Mouse (Mus musculus) urinary bladder, postnatal 4 days (tissue): ENCODE results near the gene 1700011L22Rik.

ENCODE experiments used
- DNase-seq, 2 experiments: peaks; one replicate each; pipeline ENCODE4 v3.0.0; 2021 to 2022; ENCODE audit warnings: low spot score in 2 of 2

1700011L22Rik gene

DNA sequence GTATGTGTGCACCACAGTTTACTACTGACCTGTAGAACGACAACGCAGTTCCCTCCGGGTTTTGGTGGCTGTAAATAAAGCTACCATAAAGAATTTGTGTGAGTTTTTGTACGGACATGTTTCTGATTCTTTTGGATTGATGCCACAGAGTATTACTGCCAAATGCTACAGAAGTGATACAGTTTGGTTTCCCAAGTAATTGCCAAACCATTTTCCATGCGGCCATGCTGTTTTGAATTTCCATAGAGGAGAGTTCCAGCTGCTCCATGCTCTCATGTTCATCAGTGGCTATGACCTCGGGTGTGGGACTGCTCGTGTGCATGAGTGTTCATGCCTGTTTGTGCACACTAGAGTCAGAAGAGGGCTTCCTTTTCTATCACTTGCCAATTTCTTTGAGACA lies 8.4 kb downstream of the 1700011L22Rik start:
- DNase-seq = no peak

DNA sequence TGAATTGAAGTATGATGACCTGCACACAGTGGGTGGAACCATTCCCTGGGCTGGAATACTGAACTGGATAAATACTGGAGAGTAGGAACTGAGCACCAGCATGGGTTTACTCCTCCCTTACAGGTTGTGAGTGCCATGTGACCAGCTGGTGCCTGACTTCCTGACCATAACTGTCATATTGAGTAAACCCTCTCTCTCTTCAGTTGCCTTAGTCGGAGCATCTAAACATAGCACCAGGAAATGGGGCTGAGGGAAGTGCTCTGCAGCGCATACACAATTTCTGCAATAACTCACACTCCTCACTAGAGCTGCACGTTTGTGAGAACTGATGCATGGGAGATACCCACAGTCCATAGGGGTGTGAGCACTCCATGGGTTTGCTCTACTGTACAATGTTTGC lies 9.1 kb downstream of the 1700011L22Rik start:
- no peak for DNase-seq

DNA sequence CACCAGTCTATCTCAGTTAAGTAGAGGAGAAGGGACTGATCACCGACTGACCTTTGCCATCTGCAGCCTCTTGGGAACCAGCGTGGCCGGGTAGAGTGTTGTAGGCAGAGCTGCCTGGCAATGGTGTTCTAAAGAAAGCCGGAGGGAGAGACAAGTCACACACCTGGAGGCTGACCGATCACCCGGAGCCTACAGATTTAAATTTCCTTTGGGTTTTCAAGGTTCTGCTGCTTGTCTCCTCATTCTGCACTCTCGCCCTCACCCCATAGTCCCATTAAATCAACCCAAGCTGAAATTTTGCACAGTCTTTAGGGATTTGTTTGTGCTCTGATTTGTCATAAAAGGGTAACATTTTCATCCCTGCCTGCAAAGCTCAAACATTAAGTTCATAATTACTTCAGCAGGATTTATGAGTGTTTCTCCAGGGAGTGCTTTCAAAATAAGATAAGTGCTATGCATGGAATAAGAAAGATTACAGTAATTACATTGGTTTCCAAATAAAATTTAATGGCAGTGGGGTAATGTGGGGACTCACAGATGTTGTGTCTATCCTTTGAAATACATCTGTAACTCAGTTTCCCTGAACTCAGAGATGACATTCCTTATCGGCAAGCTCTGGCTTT lies 19.0 kb downstream of the 1700011L22Rik start:
- DNase-seq = no peak

DNA sequence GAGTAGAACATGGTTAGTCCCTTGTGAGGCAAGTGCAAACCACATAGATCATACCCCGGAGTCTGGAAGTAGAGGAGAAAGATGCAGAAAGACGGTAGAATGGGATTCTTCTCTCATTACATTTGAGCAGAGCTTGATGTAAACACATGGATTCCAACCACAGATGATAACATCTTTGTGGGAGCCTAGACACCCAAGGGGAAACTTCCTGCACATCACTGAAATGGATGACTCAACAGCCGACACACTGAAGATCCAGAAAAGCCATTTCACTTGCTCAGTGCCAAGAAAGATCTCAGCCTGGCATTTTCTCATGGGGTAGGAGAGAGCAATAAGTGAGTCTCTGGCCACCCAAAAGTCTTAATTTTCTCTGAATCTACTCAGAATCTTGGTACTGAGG lies 20.5 kb downstream of the 1700011L22Rik start:
- DNase-seq = no peak

DNA sequence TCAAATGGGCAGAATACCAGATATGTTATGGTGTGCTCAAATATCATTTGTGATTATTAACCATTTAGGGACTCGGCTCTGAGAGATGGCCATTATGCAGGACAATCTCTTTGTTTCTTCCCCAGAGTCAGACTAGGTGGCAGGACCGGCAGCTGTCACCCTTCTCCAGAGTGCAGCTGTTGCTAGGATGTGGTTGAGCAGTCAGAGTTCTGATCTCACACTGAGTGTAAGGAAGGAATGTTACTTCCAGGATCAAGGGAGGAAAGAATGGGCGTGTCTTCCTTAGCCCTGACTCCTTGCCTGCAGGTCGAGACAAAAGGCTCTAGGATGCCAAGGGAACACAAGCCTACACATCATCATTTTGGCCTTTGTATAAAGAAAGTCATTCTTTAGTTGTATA lies 21.2 kb downstream of the 1700011L22Rik start:
- no peak for DNase-seq

DNA sequence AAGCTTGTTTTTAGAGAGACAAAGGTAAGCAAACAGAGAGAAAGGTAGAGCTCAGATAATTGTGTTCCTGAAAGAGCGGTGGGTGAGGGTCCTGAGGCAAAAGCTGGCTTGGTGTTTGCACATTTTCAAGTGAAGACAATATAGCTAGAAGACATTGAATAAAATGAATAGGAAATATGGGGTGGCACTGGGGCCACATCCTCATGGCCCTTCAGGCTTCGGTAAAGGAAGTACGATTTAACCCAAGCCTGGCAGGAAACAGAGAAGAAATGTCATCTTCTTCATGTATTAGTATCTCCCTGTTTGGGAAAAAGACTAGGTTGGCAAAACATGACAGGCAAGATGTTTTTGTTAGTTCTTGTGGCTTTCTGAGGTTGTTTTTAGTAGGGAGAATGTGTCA lies 22.3 kb downstream of the 1700011L22Rik start:
- no peak for DNase-seq

DNA sequence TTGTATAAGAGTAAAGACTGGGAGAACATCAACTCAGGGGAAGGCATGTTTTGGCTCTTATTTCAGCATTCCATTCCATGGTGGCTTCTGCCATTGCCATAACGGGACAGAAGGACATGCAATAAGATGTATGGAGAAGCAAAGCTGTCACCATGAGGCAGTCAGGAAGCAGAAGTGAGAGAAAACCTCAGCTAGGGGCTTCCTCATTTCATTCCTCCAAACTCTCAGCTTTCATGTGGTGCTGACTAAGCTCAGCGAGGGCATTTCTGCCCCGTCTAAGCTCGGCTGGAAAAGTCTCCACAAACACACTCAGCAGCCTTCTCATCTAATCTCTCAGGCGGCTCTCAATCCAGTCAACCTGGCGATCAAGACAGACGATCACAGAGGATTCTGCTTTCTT lies 22.8 kb downstream of the 1700011L22Rik start:
- no peak for DNase-seq

DNA sequence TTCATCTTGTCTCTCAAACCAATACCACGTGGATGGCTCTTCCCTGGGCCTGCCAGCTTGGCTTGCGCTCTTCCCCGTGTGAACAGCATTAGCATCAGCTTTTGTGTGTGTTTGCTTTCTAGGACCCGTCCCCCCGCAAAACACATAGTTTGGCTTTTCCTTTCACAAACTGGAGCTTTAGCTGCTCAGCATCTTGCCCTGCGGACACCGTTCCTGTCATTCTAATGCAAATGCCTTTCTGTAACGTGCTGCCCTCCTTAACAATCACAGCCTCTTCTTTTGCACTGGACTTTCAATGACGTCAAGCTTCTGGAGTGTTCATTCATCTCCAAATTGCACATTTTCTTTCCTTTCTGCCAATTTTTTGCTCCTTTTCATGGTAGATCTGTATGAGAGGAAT lies 24.0 kb downstream of the 1700011L22Rik start:
- no peak for DNase-seq

DNA sequence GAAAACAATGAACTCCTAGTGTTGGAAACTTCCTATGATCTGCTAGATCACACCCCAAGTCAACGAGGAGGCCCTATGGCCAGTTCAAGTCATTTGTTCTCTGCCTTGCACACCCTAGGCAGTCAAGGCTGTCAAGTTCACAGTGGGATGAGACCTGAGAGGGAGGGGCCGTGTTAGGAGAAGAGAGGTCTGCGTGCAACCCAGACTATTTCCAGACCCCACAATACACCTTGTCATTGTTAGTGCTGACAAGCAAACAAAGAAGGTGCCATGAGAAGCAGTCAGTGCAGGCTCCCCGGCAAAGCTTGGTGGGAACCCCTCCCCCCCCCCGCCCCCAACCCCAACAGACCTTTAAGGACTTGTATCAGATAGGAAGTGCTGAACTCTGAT lies 25.6 kb downstream of the 1700011L22Rik start:
- no peak for DNase-seq

DNA sequence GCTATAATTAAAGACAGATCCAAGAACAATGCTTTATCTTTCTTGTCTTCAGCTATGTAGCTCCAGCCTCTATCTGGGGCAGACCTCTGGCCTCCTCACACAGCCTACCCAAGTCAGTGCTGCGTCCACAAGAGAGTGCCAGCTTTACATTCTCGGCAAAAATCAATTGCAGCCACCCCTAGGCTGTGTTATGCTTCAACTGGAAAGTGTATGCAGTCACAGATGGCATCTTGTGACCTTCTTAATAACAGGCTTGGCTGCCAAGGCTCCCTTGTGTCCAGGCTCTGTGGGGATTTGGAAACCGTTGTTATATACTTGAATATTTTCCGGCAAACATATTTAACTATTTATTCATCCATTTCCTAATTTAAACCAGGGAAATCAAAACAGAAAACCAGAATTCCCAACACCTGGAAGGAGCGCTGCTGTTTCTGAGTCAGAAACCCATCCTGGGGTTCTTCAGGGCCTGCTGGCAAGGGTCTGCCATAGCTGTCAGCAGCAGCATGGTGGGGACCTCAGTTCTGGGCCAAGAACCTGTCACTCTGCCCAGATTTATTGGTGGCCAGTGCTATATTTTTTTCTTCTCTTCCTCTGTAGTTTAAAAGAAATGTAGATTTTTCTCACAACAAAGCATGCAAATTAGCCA lies 26.1 kb downstream of the 1700011L22Rik start:
- DNase-seq = no peak

DNA sequence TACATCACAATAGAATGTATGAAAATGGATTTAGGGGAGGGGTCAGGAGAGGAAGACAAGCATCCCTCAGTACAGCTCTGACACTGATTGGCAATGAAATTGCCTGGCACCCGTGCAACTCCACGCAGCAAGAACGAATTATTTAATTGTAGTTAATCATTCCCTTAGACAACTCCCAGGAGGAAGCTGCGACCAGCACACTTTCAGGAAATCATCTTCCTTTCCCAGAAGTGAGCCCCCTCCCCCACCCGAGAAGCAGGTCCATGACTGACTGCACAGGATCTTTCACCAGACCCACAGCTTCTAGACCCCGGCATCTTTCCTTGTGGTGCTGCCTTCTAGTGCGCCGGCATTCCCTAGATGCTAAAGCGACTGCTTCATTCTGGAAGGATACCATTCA lies 36.7 kb downstream of the 1700011L22Rik start:
- no peak for DNase-seq

DNA sequence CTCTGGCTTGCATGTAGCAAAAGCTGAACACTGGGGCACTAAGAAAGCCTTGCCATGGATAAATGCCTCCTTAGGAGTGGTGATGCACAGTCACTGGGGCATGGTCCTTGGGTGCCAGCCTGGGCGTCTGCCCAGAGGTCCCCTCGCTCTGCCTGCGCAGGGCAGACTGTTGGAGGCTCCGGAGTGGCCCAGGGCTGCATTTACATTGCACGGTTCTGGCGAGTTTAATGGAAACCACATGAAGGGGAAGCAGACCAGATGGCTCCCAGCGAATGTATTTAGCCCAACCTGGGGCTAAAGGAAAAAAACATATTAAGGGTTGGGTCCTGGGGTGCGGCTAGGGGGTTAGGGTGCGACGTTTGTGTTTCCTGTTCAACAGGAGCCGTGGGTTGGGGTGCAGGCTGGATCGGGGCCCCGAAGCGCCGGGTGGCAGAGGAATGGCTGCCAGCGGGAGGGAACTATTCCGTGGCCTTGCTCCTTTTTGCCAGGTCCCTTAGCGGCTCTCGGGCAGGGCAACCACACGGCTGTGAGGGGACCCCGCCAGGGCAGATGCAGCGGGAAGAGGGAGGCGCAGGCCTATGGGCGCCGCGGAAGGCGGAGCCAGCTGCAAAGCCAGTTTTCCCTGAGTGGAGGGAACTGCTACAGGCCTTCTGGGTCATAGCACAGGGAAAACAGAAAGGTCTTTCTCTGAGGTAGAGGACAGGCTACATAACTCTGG lies 38.6 kb downstream of the 1700011L22Rik start:
- peak in 1 of 2 experiments; percentile 54 for DNase-seq

DNA sequence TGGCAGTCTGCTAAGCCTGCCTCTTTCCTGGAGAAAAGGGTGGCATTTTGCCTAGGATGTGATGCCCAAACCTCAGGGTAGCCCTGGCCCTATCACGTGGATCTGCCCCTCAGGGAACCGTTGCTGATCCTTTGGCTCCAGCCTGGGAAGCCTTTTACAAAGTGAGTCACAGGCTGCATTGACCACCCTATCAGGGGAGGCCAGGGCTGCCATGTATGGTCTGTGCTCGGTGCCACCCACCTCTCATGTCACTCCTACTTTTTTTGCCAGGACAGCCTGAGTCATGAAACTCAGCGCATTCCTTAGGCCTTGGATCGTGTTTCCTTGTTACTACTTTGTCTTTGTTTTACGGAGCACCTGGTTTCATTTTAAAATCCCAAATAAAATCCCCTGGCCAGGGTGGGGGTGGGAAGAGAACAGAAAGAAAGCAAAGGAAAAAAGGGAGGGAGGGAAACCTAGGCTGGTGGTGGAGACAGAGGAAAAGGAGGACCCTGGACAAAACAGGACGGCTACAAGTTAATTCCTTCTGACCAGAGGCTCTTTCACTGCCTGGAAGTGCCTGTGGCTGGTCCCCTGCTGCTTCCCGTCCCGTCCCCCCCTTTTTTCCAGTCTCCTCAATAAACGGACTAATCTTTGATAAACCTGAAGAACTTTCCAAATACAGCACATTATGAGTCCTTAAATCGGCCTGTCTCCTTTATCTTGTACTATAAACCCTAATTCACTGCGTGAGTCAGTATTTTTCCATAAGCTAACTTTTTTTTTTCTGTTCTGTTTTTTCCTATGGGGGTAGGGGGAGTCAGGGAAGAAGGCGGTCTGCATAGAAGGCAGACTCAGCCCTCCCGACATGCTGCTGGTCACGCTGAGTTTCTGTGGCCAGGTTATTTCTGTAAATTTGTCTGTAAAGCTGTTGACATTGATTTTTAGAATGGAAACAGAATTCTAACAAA lies 39.4 kb downstream of the 1700011L22Rik start:
- no peak for DNase-seq

DNA sequence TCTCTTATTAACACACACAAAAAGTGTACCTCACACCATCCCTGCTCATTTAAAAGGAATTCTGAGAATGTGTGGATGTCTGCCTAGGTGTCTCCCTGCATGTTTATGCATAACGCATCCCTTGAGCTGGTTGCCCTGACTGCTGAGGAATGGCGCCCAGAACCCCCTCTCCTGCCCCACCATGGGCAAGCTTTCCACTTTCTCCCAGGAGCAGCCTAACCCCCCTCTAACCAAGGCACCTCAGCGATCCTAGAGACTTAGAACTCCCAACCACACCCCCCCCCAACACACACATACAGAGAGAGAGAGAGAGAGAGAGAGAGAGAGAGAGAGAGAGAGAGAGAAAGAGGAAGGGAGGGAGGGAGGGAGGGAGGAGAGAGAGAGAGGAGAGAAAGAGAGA lies 40.2 kb downstream of the 1700011L22Rik start:
- no peak for DNase-seq

DNA sequence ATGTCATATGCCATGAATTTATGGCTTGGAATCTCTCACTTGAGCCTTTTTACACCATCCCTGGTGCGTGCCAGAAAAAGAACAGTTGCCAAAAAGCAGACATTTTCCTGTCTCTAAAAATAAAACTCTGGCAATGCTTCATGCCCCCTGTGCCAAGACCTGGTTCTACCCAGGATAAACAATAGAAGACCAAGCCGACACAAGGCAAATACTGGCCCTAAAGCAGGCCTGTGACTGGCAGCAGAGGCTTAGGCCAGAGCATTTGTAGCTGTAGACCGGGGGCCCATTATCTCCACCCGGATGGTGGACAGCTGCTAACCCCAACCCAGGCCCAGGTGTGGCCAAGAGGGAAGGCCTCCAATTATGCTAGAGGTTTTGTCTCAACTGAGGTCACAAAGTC lies 41.5 kb downstream of the 1700011L22Rik start:
- no peak for DNase-seq

DNA sequence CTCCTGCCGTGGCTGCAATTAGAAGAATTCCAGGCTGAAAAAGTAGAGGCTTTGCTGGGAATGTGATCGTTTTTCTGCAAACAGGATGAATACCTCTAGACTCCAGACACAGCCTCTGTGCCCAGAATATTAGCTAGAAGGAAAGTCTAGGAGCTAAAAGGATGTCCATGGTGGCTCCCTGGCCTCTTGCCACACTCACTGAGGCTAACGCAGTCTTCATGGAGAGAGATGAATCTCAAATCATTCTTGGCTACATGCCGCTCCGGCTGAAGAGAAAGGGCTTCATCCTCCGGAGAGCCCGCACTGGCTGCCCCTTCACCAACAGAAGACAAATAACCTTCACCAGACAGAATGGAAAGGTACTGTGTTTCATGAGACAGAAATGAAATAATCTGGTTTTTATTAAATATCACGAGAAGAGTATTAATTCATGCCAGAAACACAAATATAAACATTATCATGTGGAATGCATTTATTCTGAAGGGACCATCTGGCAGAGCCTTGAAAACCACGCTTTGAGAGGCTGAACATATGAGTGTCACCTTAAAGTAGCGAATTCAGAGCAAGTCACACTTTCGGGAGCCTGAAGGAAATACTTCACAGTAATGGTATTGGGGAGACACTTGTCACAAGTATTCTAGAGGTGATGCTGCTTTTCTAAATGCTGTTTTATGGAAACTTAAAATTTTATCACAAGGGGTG lies 46.8 kb downstream of the 1700011L22Rik start:
- no peak for DNase-seq

DNA sequence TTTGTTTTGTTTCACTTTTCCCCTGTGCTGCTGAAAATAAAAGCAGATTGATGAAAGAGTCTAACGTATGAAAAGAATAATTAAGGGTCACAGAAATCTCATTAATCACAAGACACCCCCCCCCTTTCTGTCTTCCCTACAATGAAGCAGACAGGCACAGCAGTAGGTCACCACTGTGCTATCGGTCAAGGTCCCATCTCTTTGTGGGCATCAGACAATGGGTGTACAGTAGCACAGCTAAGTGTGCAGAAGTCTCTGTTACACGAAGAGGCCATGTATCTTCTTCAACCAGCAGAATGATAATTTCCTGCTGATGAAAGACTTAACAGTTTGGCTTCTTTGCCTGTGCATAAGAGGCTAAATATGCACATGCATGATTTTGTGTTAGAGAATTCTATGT lies 49.7 kb downstream of the 1700011L22Rik start:
- no peak for DNase-seq

DNA sequence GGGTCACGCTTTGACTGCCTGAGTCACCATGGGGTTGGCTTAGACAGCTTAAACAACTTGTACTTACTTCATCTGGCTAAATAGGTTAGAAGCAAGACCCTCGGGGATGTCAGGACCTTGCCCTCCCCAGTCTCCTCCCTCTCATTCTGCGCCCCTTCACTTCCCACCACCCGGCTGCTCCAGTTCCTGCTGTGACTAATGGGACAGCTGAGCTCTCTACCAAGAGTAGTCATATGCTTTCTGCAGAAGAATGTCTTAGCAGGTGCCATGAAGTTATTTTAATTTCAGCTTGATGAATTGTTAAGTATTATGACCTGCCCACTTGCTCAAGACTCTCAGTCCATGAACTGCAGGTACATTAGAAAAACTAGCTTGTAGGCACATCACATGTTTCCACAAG lies 51.9 kb downstream of the 1700011L22Rik start:
- no peak for DNase-seq

DNA sequence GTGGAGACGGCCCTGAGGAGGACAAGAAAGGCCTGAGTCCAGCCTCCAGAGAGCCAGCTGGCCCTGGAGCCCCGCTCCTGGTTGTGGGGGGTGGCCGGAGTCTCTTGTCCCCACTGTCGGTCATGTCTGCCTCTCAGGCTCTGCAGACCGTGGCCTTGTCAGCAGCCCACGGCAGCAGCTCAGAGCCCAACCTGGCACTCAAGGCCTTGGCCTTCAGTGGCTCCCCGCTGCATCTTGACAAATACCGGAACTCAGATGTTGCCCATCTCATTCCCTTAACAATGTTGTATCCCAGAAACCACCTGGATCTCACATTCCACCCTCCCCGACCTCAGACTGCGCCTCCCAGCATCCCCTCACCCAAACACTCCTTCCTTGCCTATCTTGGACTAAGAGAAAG lies 58.3 kb downstream of the 1700011L22Rik start:
- DNase-seq = no peak

DNA sequence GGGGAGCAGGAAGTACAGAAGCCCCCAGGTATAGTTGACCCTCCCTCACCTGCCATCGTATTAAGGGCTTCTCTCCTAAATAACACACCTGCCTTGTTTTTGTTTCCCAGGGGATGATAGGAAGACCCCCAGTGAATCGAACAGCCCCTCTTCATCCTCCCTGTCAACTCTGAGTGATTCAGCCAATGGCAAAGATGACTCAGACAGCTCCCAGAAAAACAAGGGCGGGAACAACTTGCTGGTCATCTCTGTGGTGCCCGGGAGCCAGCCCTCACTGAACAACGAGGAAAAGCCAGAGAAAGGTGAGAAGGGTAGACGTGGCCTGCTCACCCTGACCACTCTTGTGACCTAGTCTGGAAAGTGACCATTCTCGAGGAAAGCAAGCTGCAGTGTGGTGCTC lies 62.9 kb downstream of the 1700011L22Rik start:
- DNase-seq = no peak

DNA sequence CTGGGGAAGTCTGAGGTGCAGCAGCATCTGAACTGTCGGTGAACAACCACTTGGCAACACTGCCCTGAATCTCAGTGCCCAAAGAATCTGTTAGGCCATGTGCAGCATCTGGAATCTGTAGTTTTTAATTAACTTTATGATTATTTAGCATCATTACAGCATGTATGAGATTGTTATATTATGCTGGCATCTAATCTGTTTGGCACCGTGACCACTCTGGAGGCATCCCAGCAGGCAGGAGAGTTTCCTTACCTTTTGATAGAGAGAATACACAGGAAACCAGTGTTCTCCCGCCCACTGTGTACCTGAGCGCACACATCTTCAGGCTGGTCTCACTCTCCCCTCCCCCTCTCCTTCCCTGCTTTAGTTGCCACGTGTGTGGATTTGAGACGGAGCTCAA lies 68.7 kb downstream of the 1700011L22Rik start:
- DNase-seq = no peak

DNA sequence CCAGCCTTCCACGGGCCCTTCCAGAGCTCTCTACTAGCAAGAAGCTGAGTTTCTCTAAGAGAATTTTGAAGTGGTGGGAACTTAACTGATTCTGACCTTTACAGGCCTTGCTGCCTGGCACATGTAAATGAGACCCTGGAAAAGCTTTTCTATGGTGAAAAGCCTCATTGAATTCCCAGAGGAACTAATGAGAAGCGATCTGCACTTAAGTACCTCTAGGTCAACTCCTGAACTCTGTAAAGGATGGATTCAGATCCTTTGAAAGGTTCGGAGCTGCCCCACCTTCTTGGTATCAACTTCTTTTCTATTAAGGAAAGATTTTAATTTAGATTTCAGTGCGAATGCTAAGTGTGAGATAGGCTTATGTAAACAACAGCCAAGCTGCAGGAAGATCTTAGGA lies 72.4 kb downstream of the 1700011L22Rik start:
- no peak for DNase-seq
